Mouse (Mus musculus) intestine, embryonic 14.5 days (tissue): Measurements from ENCODE around the gene Rimbp3. TPM values are rescaled to one million over a fixed set of nuclear protein-coding genes. Genes with fewer than 3 reads are reported as not detected.

ENCODE experiments used
- ATAC-seq: fragments of 200-750 bp; cut with Nextera tagmentation; replicated peaks from 2 replicates; pipeline ENCODE4 v1.8.0; 2017; ENCODE audit warnings: low read depth, moderate number of reproducible peaks, moderate TSS enrichment, moderate library complexity; ENCODE audit not compliant: low FRiP score, low TSS enrichment
- DNase-seq: peaks from one replicate; pipeline ENCODE4 v3.0.0-alpha.2; 2018; ENCODE audit warnings: low spot score
- H3K27ac ChIP-seq: fragments of 300-500 bp; sonication (generic); 2 replicates; pipeline ENCODE4 v1.5.1; 2014; ENCODE audit warnings: low read depth, mild to moderate bottlenecking, control low read depth
- H3K27me3 ChIP-seq: fragments of 300-500 bp; sonication (generic); replicated peaks from 2 replicates; pipeline ENCODE4 v1.6.1; 2014; ENCODE audit warnings: low read length, control low read depth; ENCODE audit not compliant: control insufficient read depth, insufficient read depth
- H3K36me3 ChIP-seq: fragments of 300-500 bp; sonication (generic); 2 replicates; pipeline ENCODE4 v1.6.1; 2014; ENCODE audit warnings: low read length, control low read depth; ENCODE audit not compliant: control insufficient read depth, insufficient read depth
- H3K4me1 ChIP-seq: fragments of 300-500 bp; sonication (generic); replicated peaks from 2 replicates; pipeline ENCODE4 v1.6.1; 2014; ENCODE audit warnings: low read length, control low read depth, mixed read lengths; ENCODE audit not compliant: control insufficient read depth, insufficient read depth
- H3K4me2 ChIP-seq: fragments of 300-500 bp; sonication (generic); 2 replicates; pipeline ENCODE4 v1.6.1; 2014; ENCODE audit warnings: low read length
- H3K4me3 ChIP-seq: fragments of 300-500 bp; sonication (generic); 2 replicates; pipeline ENCODE4 v1.5.1; 2014; ENCODE audit warnings: low read depth, low read length, control low read depth, mixed read lengths
- H3K9ac ChIP-seq: fragments of 300-500 bp; sonication (generic); 2 replicates; pipeline ENCODE4 v1.6.1; 2014; ENCODE audit warnings: mild to moderate bottlenecking, low read length
- H3K9me3 ChIP-seq: fragments of 300-500 bp; sonication (generic); 2 replicates; pipeline ENCODE4 v1.6.1; 2016; ENCODE audit warnings: low read length, control low read depth; ENCODE audit not compliant: control insufficient read depth
- WGBS: fragments of 180-500 bp; shearing (Covaris S2); extraction: QIAGEN DNeasy Blood & Tissue Kit; methylation state at CpG from one replicate; pipeline ENCODE4 v1.1.7; 2014; 5-methylcytosine and 5-hydroxymethylcytosine counted together
- polyA plus RNA-seq: library from polyadenylated mRNA; unstranded; fragments of >200 nt; fragmentation: Nextera tagmentation; extraction: Ambion mirVana; gene quantifications from 2 replicates; pipeline ENCODE4 v1.2.1, GENCODE M21; 2014

Rimbp3 gene
- polyA plus RNA-seq, 1 experiment from 2014 or later, result 0.60 TPM

- no peaks in the 10 kb centered on the region for H3K36me3 ChIP-seq
- 66% methylated on average over 1 of the region's 1 CpGs for WGBS
- no peaks in the 10 kb centered on the region for H3K27me3 ChIP-seq
- no peaks in the 10 kb centered on the region for H3K9me3 ChIP-seq
- H3K4me3 ChIP-seq, result no peak overlapping the region
- peaks cover 20% of the 10 kb centered on the region for H3K4me1 ChIP-seq
- ATAC-seq (no peak), DNase-seq (no peak)
- no peak overlapping the region for H3K27ac ChIP-seq
- H3K9ac ChIP-seq, result no peak overlapping the region
- no peak overlapping the region for H3K4me2 ChIP-seq
These were observed 36.6 kb downstream of the Rimbp3 start for GRCm38 (mm10) chr16:17244996-17245395.

- H3K4me1 ChIP-seq, result peaks cover 31% of the 10 kb centered on the region; the same call in 1 of the 2 replicates
- WGBS, result 63% methylated on average over 4 of the region's 4 CpGs
- H3K9ac ChIP-seq, result no peak overlapping the region
- no peak overlapping the region for H3K4me3 ChIP-seq
- no peak overlapping the region for H3K4me2 ChIP-seq
- no peaks in the 10 kb centered on the region for H3K27me3 ChIP-seq
- no peak for DNase-seq
- H3K9me3 ChIP-seq, result no peaks in the 10 kb centered on the region
- no peaks in the 10 kb centered on the region for H3K36me3 ChIP-seq
- no peak for ATAC-seq
- H3K27ac ChIP-seq, result no peak overlapping the region
These were observed 39.3 kb downstream of the Rimbp3 start for GRCm38 (mm10) chr16:17247727-17248126.

- no peak for ATAC-seq
- Histone ChIP-seq H3K9me3 (no peaks in the 10 kb centered on the region), H3K4me1 (peaks cover 34% of the 10 kb centered on the region), H3K27ac (no peak overlapping the region), H3K9ac (no peak overlapping the region), H3K27me3 (no peaks in the 10 kb centered on the region), H3K36me3 (no peaks in the 10 kb centered on the region), H3K4me2 (no peak overlapping the region), H3K4me3 (no peak overlapping the region)
- no peak for DNase-seq
- WGBS, result 41% methylated on average over 6 of the region's 6 CpGs
These were observed 40.7 kb downstream of the Rimbp3 start for GRCm38 (mm10) chr16:17249135-17249534.

- Histone ChIP-seq H3K4me3 (no peak overlapping the region), H3K27ac (no peak overlapping the region), H3K9ac (no peak overlapping the region), H3K4me2 (no peak overlapping the region), H3K36me3 (peaks cover 8% of the 10 kb centered on the region; the same call in 1 of the 2 replicates), H3K4me1 (peaks cover 35% of the 10 kb centered on the region), H3K9me3 (no peaks in the 10 kb centered on the region), H3K27me3 (no peaks in the 10 kb centered on the region)
- ATAC-seq, result no peak
- DNase-seq, result no peak
- 63% methylated on average over 3 of the region's 3 CpGs for WGBS
These were observed 43.1 kb downstream of the Rimbp3 start for GRCm38 (mm10) chr16:17251539-17251938.

- Histone ChIP-seq H3K36me3 (peaks cover 13% of the 10 kb centered on the region), H3K4me1 (peaks cover 35% of the 10 kb centered on the region), H3K9ac (no peak overlapping the region), H3K4me2 (no peak overlapping the region), H3K27me3 (no peaks in the 10 kb centered on the region), H3K4me3 (no peak overlapping the region), H3K27ac (no peak overlapping the region), H3K9me3 (no peaks in the 10 kb centered on the region)
- ATAC-seq, result 0 out of 2 replicates have a peak, but pooled peaks have one; percentile 26
- no peak for DNase-seq
- WGBS, result 69% methylated on average over 3 of the region's 3 CpGs
These were observed 43.8 kb downstream of the Rimbp3 start for GRCm38 (mm10) chr16:17252086-17252726.

GRCm38 (mm10) chr16:17252841-17253240 lies 44.4 kb downstream of the Rimbp3 start:
- 56% methylated on average over 7 of the region's 7 CpGs for WGBS
- H3K27me3 ChIP-seq, result no peaks in the 10 kb centered on the region
- H3K27ac ChIP-seq, result no peak overlapping the region
- no peak overlapping the region for H3K4me3 ChIP-seq
- H3K9ac ChIP-seq, result no peak overlapping the region
- H3K9me3 ChIP-seq, result no peaks in the 10 kb centered on the region
- no peak overlapping the region for H3K4me2 ChIP-seq
- ATAC-seq, result no peak
- peaks cover 19% of the 10 kb centered on the region for H3K36me3 ChIP-seq
- no peak for DNase-seq
- H3K4me1 ChIP-seq, result peaks cover 31% of the 10 kb centered on the region

GRCm38 (mm10) chr16:17254005-17254597 lies 45.7 kb downstream of the Rimbp3 start:
- Histone ChIP-seq H3K4me3 (no peak overlapping the region), H3K4me1 (peaks cover 27% of the 10 kb centered on the region), H3K27me3 (no peaks in the 10 kb centered on the region), H3K4me2 (no peak overlapping the region), H3K9me3 (no peaks in the 10 kb centered on the region), H3K9ac (no peak overlapping the region), H3K36me3 (peaks cover 31% of the 10 kb centered on the region), H3K27ac (no peak overlapping the region)
- DNase-seq (no peak), ATAC-seq (no peak)
- WGBS, result 32% methylated on average over 4 of the region's 4 CpGs

GRCm38 (mm10) chr16:17255270-17255669 lies 46.9 kb downstream of the Rimbp3 start:
- H3K36me3 ChIP-seq, result peaks cover 36% of the 10 kb centered on the region
- peaks cover 25% of the 10 kb centered on the region for H3K4me1 ChIP-seq
- 48% methylated on average over 2 of the region's 2 CpGs for WGBS
- H3K4me3 ChIP-seq, result no peak overlapping the region
- H3K27me3 ChIP-seq, result no peaks in the 10 kb centered on the region
- H3K27ac ChIP-seq, result no peak overlapping the region
- ATAC-seq, result no peak
- H3K4me2 ChIP-seq, result no peak overlapping the region
- no peak overlapping the region for H3K9ac ChIP-seq
- DNase-seq, result no peak
- H3K9me3 ChIP-seq, result no peaks in the 10 kb centered on the region

GRCm38 (mm10) chr16:17257359-17257821 lies 49.0 kb downstream of the Rimbp3 start:
- ATAC-seq (no peak), DNase-seq (no peak)
- no peaks in the 10 kb centered on the region for H3K9me3 ChIP-seq
- H3K4me1 ChIP-seq, result peaks cover 14% of the 10 kb centered on the region
- H3K27me3 ChIP-seq, result no peaks in the 10 kb centered on the region
- WGBS, result 92% methylated on average over 9 of the region's 9 CpGs
- no peak overlapping the region for H3K4me2 ChIP-seq
- H3K4me3 ChIP-seq, result no peak overlapping the region
- no peak overlapping the region for H3K27ac ChIP-seq
- no peak overlapping the region for H3K9ac ChIP-seq
- peaks cover 36% of the 10 kb centered on the region for H3K36me3 ChIP-seq
